Mouse (Mus musculus) small intestine, adult 2 months (tissue): Measurements from ENCODE around the gene As3mt. TPM values are rescaled to one million over a fixed set of nuclear protein-coding genes. Genes with fewer than 3 reads are reported as not detected.

Experiments
- H3K27ac ChIP-seq: fragments of 200-500 bp; 2 replicates; pipeline ENCODE4 v1.5.1; 2012; ENCODE audit warnings: low read depth, low read length, control low read depth, inconsistent platforms; ENCODE audit not compliant: insufficient read depth
- H3K27me3 ChIP-seq: fragments of 200-500 bp; 2 replicates; pipeline ENCODE4 v1.6.1; 2012; ENCODE audit warnings: mild to moderate bottlenecking, moderate library complexity, low read length, inconsistent platforms; ENCODE audit not compliant: control insufficient read depth, insufficient read depth
- H3K36me3 ChIP-seq: fragments of 200-500 bp; 2 replicates; pipeline ENCODE4 v1.6.1; 2012; ENCODE audit warnings: mild to moderate bottlenecking, low read length, control low read depth, inconsistent platforms; ENCODE audit not compliant: control insufficient read depth, insufficient read depth
- H3K4me1 ChIP-seq: fragments of 200-500 bp; 2 replicates; pipeline ENCODE4 v1.6.1; 2012; ENCODE audit warnings: low read length, inconsistent platforms, mixed read lengths; ENCODE audit not compliant: control insufficient read depth, insufficient read depth, insufficient read length
- H3K4me3 ChIP-seq: fragments of 200-500 bp; 2 replicates; pipeline ENCODE4 v1.5.1; 2012; ENCODE audit warnings: low read depth, mild to moderate bottlenecking, control low read depth, inconsistent platforms, low read length, moderate library complexity
- CTCF ChIP-seq: fragments of 200-500 bp; IDR thresholded peaks from 2 replicates; pipeline ENCODE4 v1.5.1; 2012; ENCODE audit warnings: low read depth, mild to moderate bottlenecking, control low read depth, inconsistent platforms, low read length, moderate library complexity, mixed read lengths; ENCODE audit not compliant: insufficient replicate concordance, insufficient read length; ENCODE audit errors: extremely low read depth
- POLR2A ChIP-seq: fragments of 200-500 bp; IDR thresholded peaks from 2 replicates; pipeline ENCODE4 v1.6.1; 2012; ENCODE audit warnings: low read depth, mild to moderate bottlenecking, control low read depth, inconsistent platforms, low read length, moderate library complexity
- WGBS: fragments of 180-500 bp; shearing (Covaris S2); methylation state at CpG from one replicate; pipeline ENCODE4 v1.1.7; 2018; 5-methylcytosine and 5-hydroxymethylcytosine counted together
- polyA plus RNA-seq: library from polyadenylated mRNA; depleted of rRNA; stranded (reverse); fragments of >200 nt; gene quantifications from 2 replicates; pipeline ENCODE4 v1.2.3, GENCODE M21; 2012

Gene As3mt
- polyA plus RNA-seq, 1 experiment, result 10.3 TPM

GRCm38 (mm10) chr19:46718150-46718549 is 10.9 kb downstream of the As3mt start:
- Histone ChIP-seq H3K36me3 (peaks cover 50% of the 10 kb centered on the region), H3K4me1 (no peaks in the 10 kb centered on the region), H3K27ac (no peak overlapping the region), H3K27me3 (no peaks in the 10 kb centered on the region), H3K4me3 (no peak overlapping the region)
- 67% methylated on average over 4 of the region's 4 CpGs for WGBS
- TF ChIP-seq POLR2A (no peak), CTCF (no peak)

GRCm38 (mm10) chr19:46724411-46724810 is 17.2 kb downstream of the As3mt start:
- Histone ChIP-seq H3K27me3 (no peaks in the 10 kb centered on the region), H3K36me3 (peaks cover 49% of the 10 kb centered on the region), H3K4me3 (no peak overlapping the region), H3K27ac (no peak overlapping the region), H3K4me1 (peaks cover 6% of the 10 kb centered on the region; the same call in 1 of the 2 replicates)
- TF ChIP-seq POLR2A, result no peak
- no peak for TF ChIP-seq CTCF
- WGBS, result 83% methylated on average over 11 of the region's 11 CpGs

- 98% methylated on average over 8 of the region's 8 CpGs for WGBS
- Histone ChIP-seq H3K4me3 (no peak overlapping the region), H3K4me1 (peaks cover 6% of the 10 kb centered on the region; the same call in 1 of the 2 replicates), H3K36me3 (peaks cover 36% of the 10 kb centered on the region), H3K27me3 (no peaks in the 10 kb centered on the region), H3K27ac (no peak overlapping the region)
- TF ChIP-seq POLR2A (no peak), CTCF (no peak)
Observed at GRCm38 (mm10) chr19:46726142-46726541, 18.9 kb downstream of the As3mt start.

- Histone ChIP-seq H3K27me3 (no peaks in the 10 kb centered on the region), H3K4me1 (peaks cover 6% of the 10 kb centered on the region; the same call in 1 of the 2 replicates), H3K27ac (peak overlapping the region; percentile 54; the same call in 1 of the 2 replicates), H3K4me3 (no peak overlapping the region), H3K36me3 (peaks cover 32% of the 10 kb centered on the region)
- TF ChIP-seq POLR2A (no peak), CTCF (no peak)
- 67% methylated on average over 8 of the region's 8 CpGs for WGBS
Observed at GRCm38 (mm10) chr19:46727140-46727736, 20.0 kb downstream of the As3mt start.

- no peak for TF ChIP-seq POLR2A
- TF ChIP-seq CTCF, result no peak
- peaks cover 30% of the 10 kb centered on the region for H3K36me3 ChIP-seq
- H3K4me1 ChIP-seq, result peaks cover 6% of the 10 kb centered on the region; the same call in 1 of the 2 replicates
- peak overlapping the region; percentile 54 for H3K27ac ChIP-seq
- H3K4me3 ChIP-seq, result no peak overlapping the region
- 20% methylated on average over 11 of the region's 11 CpGs for WGBS
- H3K27me3 ChIP-seq, result no peaks in the 10 kb centered on the region
Observed at GRCm38 (mm10) chr19:46727945-46728540, 20.8 kb downstream of the As3mt start.

- TF ChIP-seq CTCF (no peak), POLR2A (no peak)
- Histone ChIP-seq H3K27me3 (no peaks in the 10 kb centered on the region), H3K4me1 (peaks cover 6% of the 10 kb centered on the region; the same call in 1 of the 2 replicates), H3K36me3 (peaks cover 32% of the 10 kb centered on the region), H3K4me3 (no peak overlapping the region), H3K27ac (no peak overlapping the region)
- WGBS, result 86% methylated on average over 3 of the region's 3 CpGs
Observed at GRCm38 (mm10) chr19:46728909-46729308, 21.7 kb downstream of the As3mt start.

- Histone ChIP-seq H3K4me3 (no peak overlapping the region), H3K4me1 (peaks cover 20% of the 10 kb centered on the region), H3K36me3 (peaks cover 19% of the 10 kb centered on the region), H3K27ac (no peak overlapping the region), H3K27me3 (no peaks in the 10 kb centered on the region)
- no peak for TF ChIP-seq CTCF
- TF ChIP-seq POLR2A, result no peak
- 92% methylated on average over 10 of the region's 10 CpGs for WGBS
Observed at GRCm38 (mm10) chr19:46731351-46731750, 24.1 kb downstream of the As3mt start.
